Mouse (Mus musculus) liver, embryonic 11.5 days (tissue): ENCODE measurements around the gene Gm26566. TPM values are rescaled to one million over a fixed set of nuclear protein-coding genes. Genes with fewer than 3 reads are reported as not detected.

Experiments used
- ATAC-seq: fragments of 200-750 bp; cut with Nextera tagmentation; replicated peaks from 2 replicates; pipeline ENCODE4 v1.8.0; 2017; ENCODE audit warnings: moderate number of reproducible peaks, mild to moderate bottlenecking, moderate TSS enrichment, moderate library complexity; ENCODE audit not compliant: low FRiP score
- DNase-seq: peaks from one replicate; pipeline ENCODE4 v3.0.0-alpha.2; 2017; ENCODE audit warnings: low spot score
- H3K27ac ChIP-seq: fragments of 300-500 bp; sonication (generic); 2 replicates; pipeline ENCODE4 v1.5.1; 2014; ENCODE audit warnings: mild to moderate bottlenecking, low read depth, low read length, control low read depth
- H3K27me3 ChIP-seq: fragments of 300-500 bp; sonication (generic); replicated peaks from 2 replicates; pipeline ENCODE4 v1.6.1; 2014; ENCODE audit warnings: low read length, mixed read lengths; ENCODE audit not compliant: control insufficient read depth, insufficient read depth
- H3K36me3 ChIP-seq: fragments of 300-500 bp; sonication (generic); 2 replicates; pipeline ENCODE4 v1.6.1; 2014; ENCODE audit warnings: mild to moderate bottlenecking, low read length, moderate library complexity, mixed read lengths; ENCODE audit not compliant: control insufficient read depth, insufficient read depth
- H3K4me1 ChIP-seq: fragments of 300-500 bp; sonication (generic); replicated peaks from 2 replicates; pipeline ENCODE4 v1.6.1; 2014; ENCODE audit warnings: low read length, mixed read lengths; ENCODE audit not compliant: control insufficient read depth, insufficient read depth
- H3K4me2 ChIP-seq: fragments of 300-500 bp; sonication (generic); 2 replicates; pipeline ENCODE4 v1.6.1; 2014; ENCODE audit warnings: mild to moderate bottlenecking, control low read depth, moderate library complexity
- H3K4me3 ChIP-seq: fragments of 300-500 bp; sonication (generic); 2 replicates; pipeline ENCODE4 v1.5.1; 2014; ENCODE audit warnings: low read depth, low read length, control low read depth
- H3K9ac ChIP-seq: fragments of 300-500 bp; sonication (generic); 2 replicates; pipeline ENCODE4 v1.6.1; 2014; ENCODE audit warnings: low read depth, low read length, control low read depth
- H3K9me3 ChIP-seq: fragments of 300-500 bp; sonication (generic); 2 replicates; pipeline ENCODE4 v1.6.1; 2016; ENCODE audit warnings: low read length, inconsistent platforms, mixed read lengths; ENCODE audit not compliant: control insufficient read depth
- WGBS: fragments of 180-500 bp; shearing (Covaris S2); extraction: QIAGEN DNeasy Blood & Tissue Kit; methylation state at CpG from one replicate; pipeline ENCODE4 v1.1.7; 2014; 5-methylcytosine and 5-hydroxymethylcytosine counted together
- polyA plus RNA-seq: library from polyadenylated mRNA; unstranded; fragments of >200 nt; fragmentation: Nextera tagmentation; extraction: Ambion mirVana; gene quantifications from 2 replicates; pipeline ENCODE4 v1.2.1, GENCODE M21; 2014

The Gm26566 gene
- polyA plus RNA-seq, 1 experiment from 2014 or later = 0.85 TPM

- H3K27me3 ChIP-seq = no peaks in the 10 kb centered on the region
- H3K4me1 ChIP-seq = peaks cover 21% of the 10 kb centered on the region
- H3K27ac ChIP-seq = no peak overlapping the region
- H3K36me3 ChIP-seq = peaks cover 25% of the 10 kb centered on the region
- no peak for DNase-seq
- peak overlapping the region; percentile 28 for H3K4me3 ChIP-seq
- H3K9me3 ChIP-seq = no peaks in the 10 kb centered on the region
- ATAC-seq = no peak
- no peak overlapping the region for H3K9ac ChIP-seq
- 64% methylated on average over 1 of the region's 1 CpGs for WGBS
- peak overlapping the region; percentile 60 for H3K4me2 ChIP-seq
Measured at GRCm38 (mm10) chr4:88718715-88719114, 2.9 kb upstream of the Gm26566 start.

GRCm38 (mm10) chr4:88723497-88724090, 2.0 kb downstream of the Gm26566 start:
- no peak overlapping the region for H3K9ac ChIP-seq
- H3K36me3 ChIP-seq = peaks cover 13% of the 10 kb centered on the region; the same call in 1 of the 2 replicates
- no peaks in the 10 kb centered on the region for H3K27me3 ChIP-seq
- H3K4me2 ChIP-seq = no peak overlapping the region
- H3K27ac ChIP-seq = no peak overlapping the region
- no peak overlapping the region for H3K4me3 ChIP-seq
- no peaks in the 10 kb centered on the region for H3K9me3 ChIP-seq
- WGBS = 64% methylated on average over 8 of the region's 8 CpGs
- peaks cover 20% of the 10 kb centered on the region for H3K4me1 ChIP-seq
- ATAC-seq (no peak), DNase-seq (no peak)

- Histone ChIP-seq H3K27ac (no peak overlapping the region), H3K9ac (no peak overlapping the region), H3K9me3 (no peaks in the 10 kb centered on the region), H3K4me2 (no peak overlapping the region), H3K4me3 (no peak overlapping the region), H3K27me3 (no peaks in the 10 kb centered on the region), H3K4me1 (no peaks in the 10 kb centered on the region), H3K36me3 (no peaks in the 10 kb centered on the region)
- no peak for DNase-seq
- 42% methylated on average over 6 of the region's 6 CpGs for WGBS
- no peak for ATAC-seq
Measured at GRCm38 (mm10) chr4:88726727-88727126, 5.1 kb downstream of the Gm26566 start.

- Histone ChIP-seq H3K4me2 (no peak overlapping the region), H3K27ac (no peak overlapping the region)
Measured at GRCm38 (mm10) chr4:88727324-88727723, 5.7 kb downstream of the Gm26566 start.

GRCm38 (mm10) chr4:88738480-88738879, 16.9 kb downstream of the Gm26566 start:
- Histone ChIP-seq H3K36me3 (no peaks in the 10 kb centered on the region), H3K27me3 (no peaks in the 10 kb centered on the region), H3K27ac (no peak overlapping the region), H3K4me2 (no peak overlapping the region), H3K4me3 (no peak overlapping the region), H3K9me3 (no peaks in the 10 kb centered on the region), H3K9ac (no peak overlapping the region), H3K4me1 (0 out of 2 replicates have a peak, but pooled peaks cover 2% of the 10 kb centered on the region)
- DNase-seq (peak; percentile 71), ATAC-seq (no peak)
- WGBS = 5% methylated on average over 2 of the region's 2 CpGs

More at GRCm38 (mm10) chr4:88727324-88727723, 5.7 kb downstream of the Gm26566 start:
- 0% methylated on average over 1 of the region's 1 CpGs for WGBS
- Histone ChIP-seq H3K36me3 (no peaks in the 10 kb centered on the region), H3K9me3 (no peaks in the 10 kb centered on the region), H3K27me3 (no peaks in the 10 kb centered on the region), H3K4me1 (no peaks in the 10 kb centered on the region), H3K4me3 (no peak overlapping the region), H3K9ac (no peak overlapping the region)
- DNase-seq = no peak
- ATAC-seq = peak; percentile 60

- Histone ChIP-seq H3K4me1 (0 out of 2 replicates have a peak, but pooled peaks cover 2% of the 10 kb centered on the region), H3K9ac (no peak overlapping the region), H3K4me3 (no peak overlapping the region), H3K27me3 (no peaks in the 10 kb centered on the region), H3K4me2 (no peak overlapping the region), H3K9me3 (no peaks in the 10 kb centered on the region), H3K36me3 (no peaks in the 10 kb centered on the region), H3K27ac (no peak overlapping the region)
- ATAC-seq (no peak), DNase-seq (no peak)
- 75% methylated on average over 6 of the region's 6 CpGs for WGBS
Measured at GRCm38 (mm10) chr4:88739036-88739435, 17.4 kb downstream of the Gm26566 start.

- Histone ChIP-seq H3K9ac (no peak overlapping the region), H3K9me3 (no peaks in the 10 kb centered on the region), H3K4me3 (no peak overlapping the region), H3K27ac (no peak overlapping the region), H3K4me2 (no peak overlapping the region), H3K36me3 (no peaks in the 10 kb centered on the region), H3K4me1 (0 out of 2 replicates have a peak, but pooled peaks cover 2% of the 10 kb centered on the region), H3K27me3 (no peaks in the 10 kb centered on the region)
- WGBS = 60% methylated on average over 4 of the region's 4 CpGs
- DNase-seq = no peak
- ATAC-seq = no peak
Measured at GRCm38 (mm10) chr4:88741426-88741825, 19.8 kb downstream of the Gm26566 start.

- no peak overlapping the region for H3K4me3 ChIP-seq
- no peaks in the 10 kb centered on the region for H3K27me3 ChIP-seq
- no peak for DNase-seq
- no peaks in the 10 kb centered on the region for H3K9me3 ChIP-seq
- H3K36me3 ChIP-seq = no peaks in the 10 kb centered on the region
- ATAC-seq = no peak
- 70% methylated on average over 7 of the region's 7 CpGs for WGBS
- H3K4me2 ChIP-seq = no peak overlapping the region
- H3K4me1 ChIP-seq = 0 out of 2 replicates have a peak, but pooled peaks cover 2% of the 10 kb centered on the region
- no peak overlapping the region for H3K9ac ChIP-seq
- no peak overlapping the region for H3K27ac ChIP-seq
Measured at GRCm38 (mm10) chr4:88742771-88743371, 21.3 kb downstream of the Gm26566 start.

- no peaks in the 10 kb centered on the region for H3K36me3 ChIP-seq
- ATAC-seq (no peak), DNase-seq (no peak)
- WGBS = 58% methylated on average over 3 of the region's 3 CpGs
- no peak overlapping the region for H3K4me3 ChIP-seq
- 0 out of 2 replicates have a peak, but pooled peaks cover 2% of the 10 kb centered on the region for H3K4me1 ChIP-seq
- H3K9me3 ChIP-seq = no peaks in the 10 kb centered on the region
- H3K27me3 ChIP-seq = no peaks in the 10 kb centered on the region
- H3K27ac ChIP-seq = no peak overlapping the region
- no peak overlapping the region for H3K4me2 ChIP-seq
- H3K9ac ChIP-seq = no peak overlapping the region
Measured at GRCm38 (mm10) chr4:88744207-88744606, 22.6 kb downstream of the Gm26566 start.
